Mouse (Mus musculus) E14TG2a.4 (cell line): ENCODE data around the gene Ahnak2.
"Not testable (repeated sequence)": the region's sequence is repeated elsewhere in the genome, so short reads cannot be mapped to it uniquely, and the experiment has no call there.

Source experiments
- H3K27me3 ChIP-seq: 2 replicates; pipeline ENCODE4 v1.6.1; 2014; ENCODE audit warnings: low read length, control low read depth; ENCODE audit not compliant: insufficient read depth
- H3K36me3 ChIP-seq: 2 replicates; pipeline ENCODE4 v1.6.1; 2014; ENCODE audit warnings: low read length, control low read depth; ENCODE audit not compliant: insufficient read depth
- H3K4me1 ChIP-seq: replicated peaks from 2 replicates; pipeline ENCODE4 v1.6.1; 2014; ENCODE audit warnings: low read depth, low read length, control low read depth
- H3K4me3 ChIP-seq: replicated peaks from 2 replicates; pipeline ENCODE4 v1.5.1; 2014; ENCODE audit warnings: mild to moderate bottlenecking, low read length
- H3K9me3 ChIP-seq: 2 replicates; pipeline ENCODE4 v1.6.1; 2014; ENCODE audit warnings: low read length, control low read depth
- CTCF ChIP-seq: conservative IDR thresholded peaks from 2 replicates; pipeline ENCODE4 v1.5.1; 2014; ENCODE audit warnings: low read length
- NANOG ChIP-seq: IDR thresholded peaks from 2 replicates; pipeline ENCODE4 v1.6.1; 2014; ENCODE audit warnings: borderline replicate concordance, low read length, mixed read lengths
- POU5F1 ChIP-seq: IDR thresholded peaks from 2 replicates; pipeline ENCODE4 v1.6.1; 2014; ENCODE audit warnings: low read length, borderline replicate concordance

The Ahnak2 gene

GRCm38 (mm10) chr12:112801864-112802846, at the start of gene Ahnak2:
TSS of gene Ahnak2 (minus strand) at chr12:112802657.
- Histone ChIP-seq H3K9me3 (no peaks in the 10 kb centered on the region), H3K27me3 (peaks cover 64% of the 10 kb centered on the region), H3K4me3 (peak within 1 kb of the TSS; percentile 83), H3K36me3 (no peaks in the 10 kb centered on the region), H3K4me1 (peaks cover 65% of the 10 kb centered on the region)
- TF ChIP-seq CTCF: no peak
- no peak for TF ChIP-seq NANOG
- no peak for TF ChIP-seq POU5F1

GRCm38 (mm10) chr12:112851116-112851515, 48.7 kb upstream of the Ahnak2 start:
- Histone ChIP-seq H3K4me3 (0 out of 2 replicates have a peak overlapping the region, but pooled peaks have one; percentile 7), H3K36me3 (no peaks in the 10 kb centered on the region), H3K4me1 (peaks cover 37% of the 10 kb centered on the region)

GRCm38 (mm10) chr12:112850344-112850743, 47.9 kb upstream of the Ahnak2 start:
- TF ChIP-seq NANOG (no peak), POU5F1 (no peak), CTCF (no peak)
- 0 out of 2 replicates have a peak overlapping the region, but pooled peaks have one; percentile 3 for H3K4me3 ChIP-seq
- peaks cover 37% of the 10 kb centered on the region for H3K4me1 ChIP-seq
- H3K9me3 ChIP-seq: peaks cover 5% of the 10 kb centered on the region; the same call in 1 of the 2 replicates
- H3K36me3 ChIP-seq: no peaks in the 10 kb centered on the region
- H3K27me3 ChIP-seq: peaks cover 17% of the 10 kb centered on the region

More at GRCm38 (mm10) chr12:112851116-112851515, 48.7 kb upstream of the Ahnak2 start:
- Histone ChIP-seq H3K9me3 (peaks cover 5% of the 10 kb centered on the region; the same call in 1 of the 2 replicates), H3K27me3 (peaks cover 17% of the 10 kb centered on the region)
- TF ChIP-seq NANOG (no peak), CTCF (no peak), POU5F1 (no peak)

GRCm38 (mm10) chr12:112849235-112850022, 47.0 kb upstream of the Ahnak2 start:
- Histone ChIP-seq H3K9me3 (peaks cover 5% of the 10 kb centered on the region; the same call in 1 of the 2 replicates), H3K27me3 (peaks cover 17% of the 10 kb centered on the region), H3K36me3 (no peaks in the 10 kb centered on the region), H3K4me1 (peaks cover 37% of the 10 kb centered on the region), H3K4me3 (no peak overlapping the region)
- TF ChIP-seq CTCF (no peak), POU5F1 (no peak), NANOG (no peak)

GRCm38 (mm10) chr12:112847880-112848279, 45.4 kb upstream of the Ahnak2 start:
- Histone ChIP-seq H3K9me3 (peaks cover 5% of the 10 kb centered on the region; the same call in 1 of the 2 replicates), H3K4me3 (no peak overlapping the region), H3K4me1 (peaks cover 33% of the 10 kb centered on the region), H3K36me3 (no peaks in the 10 kb centered on the region), H3K27me3 (peaks cover 13% of the 10 kb centered on the region)
- TF ChIP-seq NANOG (no peak), CTCF (no peak), POU5F1 (no peak)

- no peaks in the 10 kb centered on the region for H3K36me3 ChIP-seq
- peaks cover 11% of the 10 kb centered on the region for H3K9me3 ChIP-seq
- peaks cover 5% of the 10 kb centered on the region; the same call in 1 of the 2 replicates for H3K4me1 ChIP-seq
- TF ChIP-seq NANOG (no peak), CTCF (peak; percentile 96), POU5F1 (no peak)
- no peaks in the 10 kb centered on the region; the same call in 1 of the 2 replicates for H3K27me3 ChIP-seq
- no peak overlapping the region for H3K4me3 ChIP-seq
Measured at GRCm38 (mm10) chr12:112843803-112844202, 41.3 kb upstream of the Ahnak2 start.

GRCm38 (mm10) chr12:112842128-112842527, 39.7 kb upstream of the Ahnak2 start:
- not testable (repeated sequence) for H3K4me1 ChIP-seq, H3K36me3 ChIP-seq, H3K27me3 ChIP-seq, H3K9me3 ChIP-seq, H3K4me3 ChIP-seq

- H3K9me3 ChIP-seq, H3K4me1 ChIP-seq, H3K36me3 ChIP-seq, H3K4me3 ChIP-seq, H3K27me3 ChIP-seq: not testable (repeated sequence)
Measured at GRCm38 (mm10) chr12:112841338-112841892, 39.0 kb upstream of the Ahnak2 start.
